Mouse (Mus musculus) embryonic facial prominence, embryonic 15.5 days (tissue): ENCODE data around the gene Fam160b1. TPM values are rescaled to one million over a fixed set of nuclear protein-coding genes. Genes with fewer than 3 reads are reported as not detected.

Experiments
- ATAC-seq: fragments of 200-750 bp; cut with Nextera tagmentation; 2 replicates; pipeline ENCODE4 v1.8.0; 2017; ENCODE audit warnings: low read depth, moderate TSS enrichment; ENCODE audit not compliant: insufficient number of reproducible peaks, low FRiP score, low TSS enrichment
- H3K27ac ChIP-seq: fragments of 300-500 bp; sonication (generic); replicated peaks from 2 replicates; pipeline ENCODE4 v1.5.1; 2015; ENCODE audit warnings: mild to moderate bottlenecking, inconsistent platforms
- H3K27me3 ChIP-seq: fragments of 300-500 bp; sonication (generic); 2 replicates; pipeline ENCODE4 v1.6.1; 2015; ENCODE audit warnings: inconsistent platforms
- H3K36me3 ChIP-seq: fragments of 300-500 bp; sonication (generic); 2 replicates; pipeline ENCODE4 v1.6.1; 2015; ENCODE audit warnings: mild to moderate bottlenecking, inconsistent platforms
- H3K4me1 ChIP-seq: fragments of 300-500 bp; sonication (generic); 2 replicates; pipeline ENCODE4 v1.6.1; 2015; ENCODE audit warnings: inconsistent platforms
- H3K4me2 ChIP-seq: fragments of 300-500 bp; sonication (generic); replicated peaks from 2 replicates; pipeline ENCODE4 v1.6.1; 2015; ENCODE audit warnings: mild to moderate bottlenecking, inconsistent platforms
- H3K4me3 ChIP-seq: fragments of 300-500 bp; sonication (generic); replicated peaks from 2 replicates; pipeline ENCODE4 v1.5.1; 2015; ENCODE audit warnings: mild to moderate bottlenecking, inconsistent platforms
- H3K9ac ChIP-seq: fragments of 300-500 bp; sonication (generic); 2 replicates; pipeline ENCODE4 v1.6.1; 2015; ENCODE audit warnings: inconsistent platforms
- H3K9me3 ChIP-seq: fragments of 300-500 bp; sonication (generic); replicated peaks from 2 replicates; pipeline ENCODE4 v1.6.1; 2016; ENCODE audit warnings: inconsistent platforms
- WGBS: fragments of 180-500 bp; shearing (Covaris S2); methylation state at CpG from one replicate; pipeline ENCODE4 v1.1.7; 2015; 5-methylcytosine and 5-hydroxymethylcytosine counted together
- polyA plus RNA-seq: library from polyadenylated mRNA; unstranded; fragments of >200 nt; fragmentation: Nextera tagmentation; extraction: Ambion mirVana; gene quantifications from 2 replicates; pipeline ENCODE4 v1.2.1, GENCODE M21; 2015

Fam160b1 gene
- polyA plus RNA-seq, result 15.3 and 16.3 TPM in 2 replicates

- 1% methylated on average over 38 of the region's 70 CpGs for WGBS
- Histone ChIP-seq H3K4me1 (peaks cover 56% of the 10 kb centered on the region), H3K9me3 (no peaks in the 10 kb centered on the region), H3K4me2 (peak within 1 kb of the TSS; percentile 68), H3K36me3 (no peaks in the 10 kb centered on the region), H3K27me3 (no peaks in the 10 kb centered on the region), H3K4me3 (peak within 1 kb of the TSS; percentile 97), H3K27ac (peak within 1 kb of the TSS; percentile 97), H3K9ac (peak within 1 kb of the TSS; percentile 100)
- ATAC-seq, result peak; percentile 89
Observed at GRCm38 (mm10) chr19:57360341-57361130, at the start of gene Fam160b1. Gene Fam160b1, plus strand, starts transcription at chr19:57360680.

DNA sequence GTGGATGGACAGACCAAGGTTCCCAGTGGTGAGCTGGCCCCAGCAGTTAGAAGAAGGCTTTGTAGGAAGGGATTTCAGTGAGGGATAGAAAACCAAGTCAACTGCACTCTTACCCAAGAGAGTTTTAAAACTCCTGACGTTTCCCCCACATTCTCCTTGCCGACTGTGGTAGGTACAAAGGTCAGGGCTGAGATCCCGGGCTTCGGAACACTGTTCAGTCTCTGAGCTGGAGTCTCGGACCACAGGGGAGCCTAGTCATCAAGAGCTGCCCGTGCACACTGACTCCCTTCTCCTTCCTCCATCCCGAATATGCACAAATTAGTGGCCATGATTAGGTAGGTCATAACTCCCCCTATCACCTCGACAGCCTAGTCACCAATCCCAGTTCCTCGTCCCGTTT lies 47.3 kb upstream of the Fam160b1 start:
- Histone ChIP-seq H3K4me1 (peaks cover 14% of the 10 kb centered on the region), H3K4me3 (no peak overlapping the region), H3K27ac (no peak overlapping the region), H3K27me3 (peaks cover 24% of the 10 kb centered on the region), H3K36me3 (no peaks in the 10 kb centered on the region), H3K9ac (no peak overlapping the region), H3K4me2 (no peak overlapping the region), H3K9me3 (no peaks in the 10 kb centered on the region)
- ATAC-seq, result no peak
- 76% methylated on average over 10 of the region's 10 CpGs for WGBS

GRCm38 (mm10) chr19:57313891-57314345 lies 46.6 kb upstream of the Fam160b1 start:
- ATAC-seq, result no peak
- peaks cover 24% of the 10 kb centered on the region for H3K27me3 ChIP-seq

DNA sequence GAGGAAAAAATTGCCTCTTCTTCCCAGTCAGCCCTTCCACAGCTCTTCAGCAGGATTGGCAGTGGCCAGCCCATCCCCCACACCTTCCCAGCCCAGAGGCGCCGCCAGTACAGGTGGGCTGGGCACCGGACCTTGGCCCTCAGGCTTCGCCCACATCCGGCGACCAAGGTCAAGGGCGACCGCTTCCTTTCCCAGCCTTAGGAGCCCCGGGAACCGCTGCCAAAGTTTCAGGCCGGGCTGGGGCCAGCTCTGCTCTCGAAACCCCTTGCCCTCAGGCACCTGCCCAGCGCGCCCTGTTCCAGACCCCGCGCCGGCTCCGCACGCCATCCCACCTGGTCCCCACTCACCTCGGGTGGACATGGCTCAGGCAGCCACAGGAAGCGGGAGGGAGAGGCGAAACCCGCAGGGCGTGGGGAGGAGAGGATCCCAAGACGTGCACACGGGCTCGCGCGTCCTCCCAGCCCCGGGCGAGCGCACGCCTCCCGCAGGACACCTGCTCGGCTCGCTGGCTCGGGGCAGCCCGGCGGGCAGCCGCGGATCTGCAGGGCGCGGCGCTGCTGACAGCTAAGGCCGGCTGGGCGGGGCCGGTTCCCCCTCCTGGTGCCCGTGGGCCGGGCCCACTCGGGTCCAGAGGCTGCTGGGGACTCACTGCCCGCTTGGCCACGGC lies 46.0 kb upstream of the Fam160b1 start, which contains the start of gene Ablim1:
Ablim1 (minus strand) TSS at position 574 of the 667 bp plus-strand sequence.
- Histone ChIP-seq H3K27ac (no peak within 1 kb of the TSS), H3K4me3 (peak within 1 kb of the TSS; percentile 52), H3K9ac (peak within 1 kb of the TSS; percentile 27), H3K36me3 (no peaks in the 10 kb centered on the region), H3K9me3 (no peaks in the 10 kb centered on the region), H3K4me1 (peaks cover 14% of the 10 kb centered on the region), H3K4me2 (peak within 1 kb of the TSS; percentile 99), H3K27me3 (peaks cover 24% of the 10 kb centered on the region)
- peak; percentile 57 for ATAC-seq
- under 1% methylated on average over 52 of the region's 52 CpGs for whole genome bisulfite sequencing

More at GRCm38 (mm10) chr19:57313891-57314345, 46.6 kb upstream of the Fam160b1 start:
- H3K36me3 ChIP-seq, result no peaks in the 10 kb centered on the region
- peaks cover 14% of the 10 kb centered on the region for H3K4me1 ChIP-seq
- H3K9ac ChIP-seq, result no peak overlapping the region; the same call in 1 of the 2 replicates
- H3K4me3 ChIP-seq, result peak overlapping the region; percentile 52
- no peak overlapping the region for H3K27ac ChIP-seq
- peak overlapping the region; percentile 99 for H3K4me2 ChIP-seq
- H3K9me3 ChIP-seq, result no peaks in the 10 kb centered on the region
- WGBS, result 46% methylated on average over 3 of the region's 3 CpGs

DNA sequence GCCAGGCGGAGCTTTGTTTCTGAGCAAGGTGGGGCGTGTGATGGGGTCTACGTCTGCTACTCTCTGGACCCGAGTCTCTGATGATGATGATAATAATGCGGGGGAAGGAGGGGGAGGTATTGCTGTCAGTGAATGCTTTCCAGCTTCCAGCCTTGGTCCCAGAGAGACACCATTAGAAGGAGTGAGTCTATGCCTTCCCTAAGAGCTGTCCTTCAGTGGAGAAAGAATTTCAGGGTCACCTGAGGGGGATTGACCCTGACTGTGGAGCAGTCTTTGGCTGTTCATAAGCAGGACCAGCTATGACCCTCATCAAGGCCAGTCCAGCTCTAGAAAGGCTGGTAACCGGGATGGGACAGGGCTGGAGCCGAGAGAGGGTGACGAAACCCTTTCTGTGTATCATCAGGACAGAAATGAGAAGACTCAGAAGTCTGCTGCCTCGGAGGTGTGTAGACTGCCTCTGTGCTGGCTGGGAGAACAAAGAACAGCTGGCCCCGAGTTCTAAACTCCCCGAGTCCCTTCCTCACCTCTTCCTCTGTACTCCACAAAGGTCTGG lies 45.4 kb upstream of the Fam160b1 start:
- ATAC-seq, result peak; percentile 24; the same call in 1 of the 2 replicates
- 40% methylated on average over 11 of the region's 11 CpGs for WGBS

GRCm38 (mm10) chr19:57316597-57316996 lies 43.9 kb upstream of the Fam160b1 start:
- ATAC-seq, result no peak
- H3K9ac ChIP-seq, result no peak overlapping the region
- no peaks in the 10 kb centered on the region for H3K9me3 ChIP-seq
- no peak overlapping the region for H3K4me3 ChIP-seq
- H3K27me3 ChIP-seq, result peaks cover 24% of the 10 kb centered on the region
- H3K27ac ChIP-seq, result no peak overlapping the region
- peaks cover 14% of the 10 kb centered on the region for H3K4me1 ChIP-seq
- H3K4me2 ChIP-seq, result no peak overlapping the region
- H3K36me3 ChIP-seq, result no peaks in the 10 kb centered on the region
- 82% methylated on average over 3 of the region's 3 CpGs for WGBS

More for the DNA sequence above, 45.4 kb upstream of the Fam160b1 start:
- H3K4me1 ChIP-seq, result peaks cover 14% of the 10 kb centered on the region
- H3K4me2 ChIP-seq, result peak overlapping the region; percentile 99
- peak overlapping the region; percentile 52 for H3K4me3 ChIP-seq
- peaks cover 24% of the 10 kb centered on the region for H3K27me3 ChIP-seq
- H3K9ac ChIP-seq, result peak overlapping the region; percentile 27; the same call in 1 of the 2 replicates
- no peaks in the 10 kb centered on the region for H3K9me3 ChIP-seq
- no peak overlapping the region for H3K27ac ChIP-seq
- H3K36me3 ChIP-seq, result no peaks in the 10 kb centered on the region

DNA sequence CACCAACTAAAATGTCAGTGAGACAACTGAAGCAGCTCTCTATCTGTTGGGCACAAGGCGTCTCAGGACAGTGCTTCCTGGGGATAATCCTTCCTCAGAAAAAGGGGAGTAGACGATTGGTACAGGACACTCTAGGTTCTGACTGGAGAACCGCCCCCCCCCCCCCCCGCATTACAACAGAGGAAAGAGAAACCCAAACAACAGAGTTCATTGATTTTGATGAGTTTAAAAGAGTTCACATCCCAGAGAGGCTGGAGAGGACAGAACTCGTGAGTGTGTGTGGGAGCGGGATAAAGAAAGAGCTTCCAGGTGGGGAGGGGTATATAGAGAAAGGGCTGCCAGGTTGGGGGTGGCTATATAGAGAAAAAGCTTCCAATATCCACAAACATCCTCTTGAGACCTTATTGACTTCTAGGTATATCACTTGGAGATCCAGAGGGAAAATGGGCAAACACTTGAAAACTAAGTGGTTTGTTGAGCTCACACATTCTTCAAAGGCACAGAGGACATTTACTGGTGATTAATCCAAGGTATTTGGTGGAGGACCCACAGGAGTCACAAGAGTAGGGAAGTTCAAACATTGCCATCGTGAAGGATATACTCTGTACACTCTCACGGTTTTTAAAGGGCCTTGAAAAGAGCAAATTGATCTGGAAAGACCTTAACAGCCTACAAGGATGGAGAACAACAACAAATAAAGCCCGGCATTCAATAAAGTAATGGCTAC lies 39.7 kb upstream of the Fam160b1 start:
- no peak for ATAC-seq
- 81% methylated on average over 9 of the region's 9 CpGs for WGBS
- no peaks in the 10 kb centered on the region for H3K9me3 ChIP-seq

GRCm38 (mm10) chr19:57321839-57322238 lies 38.6 kb upstream of the Fam160b1 start:
- Histone ChIP-seq H3K4me1 (no peaks in the 10 kb centered on the region), H3K9ac (no peak overlapping the region), H3K27ac (no peak overlapping the region), H3K9me3 (no peaks in the 10 kb centered on the region), H3K4me2 (no peak overlapping the region), H3K4me3 (no peak overlapping the region), H3K36me3 (no peaks in the 10 kb centered on the region), H3K27me3 (no peaks in the 10 kb centered on the region)
- WGBS, result 77% methylated on average over 3 of the region's 3 CpGs
- no peak for ATAC-seq

More for the DNA sequence above, 39.7 kb upstream of the Fam160b1 start:
- Histone ChIP-seq H3K36me3 (no peaks in the 10 kb centered on the region), H3K9ac (no peak overlapping the region), H3K27me3 (peaks cover 6% of the 10 kb centered on the region; the same call in 1 of the 2 replicates), H3K4me1 (no peaks in the 10 kb centered on the region), H3K27ac (no peak overlapping the region), H3K4me3 (no peak overlapping the region), H3K4me2 (no peak overlapping the region)

DNA sequence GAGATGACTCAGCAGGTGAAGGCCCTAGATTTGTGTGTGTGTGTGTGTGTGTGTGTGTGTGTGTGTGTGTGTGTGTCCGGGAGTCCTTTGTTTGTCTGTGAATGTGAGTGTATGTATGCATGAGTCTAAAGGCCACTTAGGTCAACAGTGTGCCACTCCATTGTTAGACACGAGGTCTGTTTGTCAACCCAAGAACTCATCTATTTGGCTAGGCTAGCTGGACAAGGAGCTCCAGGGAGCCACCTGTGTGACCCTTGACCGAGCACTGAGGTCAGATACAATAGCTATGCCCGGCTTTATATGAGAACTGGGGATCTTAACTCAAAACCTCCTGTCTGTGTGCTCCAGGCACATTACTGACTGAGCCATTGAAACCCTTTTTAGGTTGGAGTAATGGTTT lies 38.0 kb upstream of the Fam160b1 start:
- no peaks in the 10 kb centered on the region for H3K27me3 ChIP-seq
- no peak overlapping the region for H3K4me2 ChIP-seq
- H3K4me3 ChIP-seq, result no peak overlapping the region
- no peaks in the 10 kb centered on the region for H3K4me1 ChIP-seq
- WGBS, result 79% methylated on average over 4 of the region's 4 CpGs
- H3K36me3 ChIP-seq, result no peaks in the 10 kb centered on the region
- ATAC-seq, result no peak
- H3K9me3 ChIP-seq, result no peaks in the 10 kb centered on the region
- H3K27ac ChIP-seq, result no peak overlapping the region
- no peak overlapping the region for H3K9ac ChIP-seq

DNA sequence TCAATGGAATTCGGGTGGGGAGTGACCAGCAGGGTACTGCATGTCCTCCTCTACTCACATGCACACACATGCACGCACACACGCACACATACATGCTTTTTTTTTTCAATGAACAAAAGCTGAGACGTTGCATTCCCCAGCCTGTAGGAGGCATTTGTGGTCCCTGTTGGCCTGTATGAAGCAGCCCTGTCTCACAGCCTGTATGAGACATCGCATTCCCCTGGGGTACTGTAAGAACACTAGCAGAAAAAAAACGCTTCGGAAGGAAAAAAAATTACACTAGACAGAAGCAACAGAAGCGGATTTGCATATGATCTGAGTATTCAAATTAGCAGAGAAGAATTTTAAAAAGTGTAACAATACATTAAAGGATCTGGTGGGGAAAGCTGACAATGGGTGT lies 37.4 kb upstream of the Fam160b1 start:
- Histone ChIP-seq H3K27me3 (no peaks in the 10 kb centered on the region), H3K4me1 (no peaks in the 10 kb centered on the region), H3K9ac (no peak overlapping the region), H3K4me3 (no peak overlapping the region), H3K4me2 (no peak overlapping the region), H3K27ac (no peak overlapping the region), H3K36me3 (no peaks in the 10 kb centered on the region), H3K9me3 (no peaks in the 10 kb centered on the region)
- ATAC-seq, result no peak
- 73% methylated on average over 8 of the region's 8 CpGs for WGBS
